Mouse (Mus musculus) lung, embryonic 14.5 days (tissue): Measurements from ENCODE around the gene Saal1. TPM values are rescaled to one million over a fixed set of nuclear protein-coding genes. Genes with fewer than 3 reads are reported as not detected.

Experiments
- ATAC-seq: fragments of 200-750 bp; cut with Nextera tagmentation; 2 replicates; pipeline ENCODE4 v1.8.0; 2017; ENCODE audit warnings: mild to moderate bottlenecking, moderate TSS enrichment, moderate library complexity; ENCODE audit not compliant: insufficient read depth
- DNase-seq: peaks from one replicate; pipeline ENCODE4 v3.0.0-alpha.2; 2015
- H3K27ac ChIP-seq: fragments of 300-500 bp; sonication (generic); 2 replicates; pipeline ENCODE4 v1.5.1; 2014; ENCODE audit warnings: low read depth, mild to moderate bottlenecking, moderate library complexity
- H3K27me3 ChIP-seq: fragments of 300-500 bp; sonication (generic); 2 replicates; pipeline ENCODE4 v1.6.1; 2014; ENCODE audit warnings: low read length, control low read depth; ENCODE audit not compliant: insufficient read depth
- H3K36me3 ChIP-seq: fragments of 300-500 bp; sonication (generic); 2 replicates; pipeline ENCODE4 v1.6.1; 2014; ENCODE audit warnings: control low read depth; ENCODE audit not compliant: insufficient read depth
- H3K4me1 ChIP-seq: fragments of 300-500 bp; sonication (generic); 2 replicates; pipeline ENCODE4 v1.6.1; 2014; ENCODE audit warnings: antibody characterized with exemption, control low read depth; ENCODE audit not compliant: insufficient read depth
- H3K4me2 ChIP-seq: fragments of 300-500 bp; sonication (generic); 2 replicates; pipeline ENCODE4 v1.6.1; 2014; ENCODE audit warnings: mild to moderate bottlenecking
- H3K4me3 ChIP-seq: fragments of 300-500 bp; sonication (generic); 2 replicates; pipeline ENCODE4 v1.5.1; 2014; ENCODE audit warnings: low read depth, low read length
- H3K9ac ChIP-seq: fragments of 300-500 bp; sonication (generic); 2 replicates; pipeline ENCODE4 v1.6.1; 2014
- H3K9me3 ChIP-seq: fragments of 300-500 bp; sonication (generic); 2 replicates; pipeline ENCODE4 v1.6.1; 2016; ENCODE audit warnings: low read depth, low read length, control low read depth
- CTCF ChIP-seq: IDR thresholded peaks from 2 replicates; pipeline ENCODE4 v1.5.1; 2016; ENCODE audit warnings: antibody characterized with exemption, low read depth
- WGBS: fragments of 180-500 bp; shearing (Covaris S2); extraction: QIAGEN DNeasy Blood & Tissue Kit; methylation state at CpG from one replicate; pipeline ENCODE4 v1.1.7; 2014; 5-methylcytosine and 5-hydroxymethylcytosine counted together
- polyA plus RNA-seq: library from polyadenylated mRNA; unstranded; fragments of >200 nt; fragmentation: Nextera tagmentation; extraction: Ambion mirVana; gene quantifications from 2 replicates; pipeline ENCODE4 v1.2.1, GENCODE M21; 2014

Saal1 gene
- polyA plus RNA-seq, 1 experiment from 2014 or later = 38.6 TPM

DNA sequence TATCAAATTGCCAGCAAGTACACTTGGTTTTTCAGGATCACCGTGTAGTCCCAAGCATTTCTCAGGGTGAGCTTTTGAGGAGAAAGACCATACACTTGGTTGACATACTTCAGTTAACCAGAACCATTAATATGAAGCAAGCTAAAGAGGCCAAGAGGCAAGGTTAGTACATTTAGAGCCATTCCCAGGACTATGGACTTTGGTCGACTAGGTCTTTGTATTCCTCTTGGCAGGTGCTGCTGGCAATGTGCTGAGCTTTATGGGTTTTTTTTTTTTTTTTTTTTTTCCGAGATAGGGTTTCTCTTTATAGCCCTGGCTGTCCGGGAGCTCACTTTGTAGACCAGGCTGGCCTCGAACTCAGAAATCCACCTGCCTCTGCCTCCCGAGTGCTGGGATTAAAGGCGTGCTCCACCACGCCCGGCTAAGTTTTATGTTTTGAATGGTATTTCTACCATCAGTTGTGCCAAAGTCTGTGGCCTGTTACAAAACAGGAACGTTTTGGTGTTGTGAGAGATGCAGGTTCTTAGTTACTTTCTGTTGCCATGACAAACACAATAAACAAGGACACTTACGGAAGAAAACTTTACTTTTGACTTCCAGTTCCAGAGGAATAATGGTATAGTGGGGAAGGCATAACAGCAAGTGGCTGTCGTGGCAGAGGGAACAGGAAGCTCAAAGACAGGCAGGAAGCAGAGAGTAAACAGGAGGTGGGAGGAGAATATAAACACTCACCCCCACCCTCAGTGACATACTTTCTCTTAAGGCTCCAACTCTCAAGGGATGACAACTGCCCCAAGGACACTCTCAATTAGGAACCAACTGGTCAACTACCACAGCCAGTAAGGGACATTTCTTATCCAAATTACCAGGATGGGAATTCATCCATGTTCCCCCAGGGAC is 28.3 kb upstream of the Saal1 start:
- H3K27me3 ChIP-seq = no peaks in the 10 kb centered on the region
- ATAC-seq = no peak
- DNase-seq = peak; percentile 18
- H3K9ac ChIP-seq = no peak overlapping the region
- H3K9me3 ChIP-seq = no peaks in the 10 kb centered on the region
- H3K4me1 ChIP-seq = no peaks in the 10 kb centered on the region
- no peak overlapping the region for H3K27ac ChIP-seq
- no peak overlapping the region for H3K4me2 ChIP-seq
- TF ChIP-seq CTCF = no peak
- WGBS = 77% methylated on average over 12 of the region's 12 CpGs
- H3K36me3 ChIP-seq = no peaks in the 10 kb centered on the region
- no peak overlapping the region for H3K4me3 ChIP-seq

DNA sequence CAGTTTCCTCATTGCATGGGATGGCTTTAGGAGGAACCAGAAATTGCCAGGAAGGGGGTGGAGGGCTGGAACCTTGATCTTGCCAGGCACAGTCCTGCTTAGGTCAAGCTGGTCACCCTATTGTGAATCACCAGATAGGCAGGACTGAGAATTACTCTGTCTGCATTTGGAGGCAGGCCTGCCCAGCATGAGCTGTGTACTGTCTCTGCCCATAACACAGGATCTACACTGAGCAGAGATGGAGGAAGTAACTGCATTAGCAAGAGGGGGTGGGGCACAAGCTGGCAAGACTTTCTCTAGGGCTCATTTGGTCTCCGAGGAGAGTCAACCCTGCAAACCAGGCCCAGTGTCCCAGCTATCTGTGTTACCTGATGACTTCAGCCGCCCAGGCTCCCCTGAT is 24.5 kb upstream of the Saal1 start:
- no peak for TF ChIP-seq CTCF
- no peaks in the 10 kb centered on the region for H3K9me3 ChIP-seq
- no peaks in the 10 kb centered on the region for H3K36me3 ChIP-seq
- DNase-seq = no peak
- no peak overlapping the region for H3K9ac ChIP-seq
- no peak overlapping the region for H3K4me3 ChIP-seq
- WGBS = 69% methylated on average over 2 of the region's 2 CpGs
- H3K4me2 ChIP-seq = no peak overlapping the region
- ATAC-seq = no peak
- H3K27me3 ChIP-seq = no peaks in the 10 kb centered on the region
- H3K27ac ChIP-seq = no peak overlapping the region
- H3K4me1 ChIP-seq = no peaks in the 10 kb centered on the region

DNA sequence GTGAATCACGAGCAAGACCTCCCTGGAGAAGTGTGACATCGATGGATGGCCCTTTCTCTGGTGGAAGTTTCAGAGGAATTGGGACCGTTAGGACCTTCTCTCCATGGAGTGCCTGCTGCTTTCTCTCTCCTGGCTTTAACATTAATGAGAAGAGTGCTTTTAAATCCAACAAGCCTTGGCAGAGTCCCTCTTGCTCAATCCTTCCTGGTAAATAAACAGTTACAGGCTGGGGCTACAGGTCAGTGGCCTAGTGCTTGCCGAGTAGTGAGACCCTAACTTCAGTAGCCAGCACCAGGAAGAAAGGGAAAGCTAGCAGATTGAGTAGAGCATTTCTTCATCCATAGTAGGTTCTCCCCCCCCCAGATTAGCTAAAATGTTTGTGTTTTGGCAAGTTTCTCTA is 22.0 kb upstream of the Saal1 start, which contains the start of gene Saa4:
Gene Saa4 (minus strand): TSS at position 146 of the 400 bp plus-strand sequence.
- DNase-seq (no peak), ATAC-seq (no peak)
- no peak within 1 kb of the TSS for H3K27ac ChIP-seq
- no peak within 1 kb of the TSS for H3K9ac ChIP-seq
- H3K27me3 ChIP-seq = no peaks in the 10 kb centered on the region
- 59% methylated on average over 4 of the region's 4 CpGs for WGBS
- H3K36me3 ChIP-seq = no peaks in the 10 kb centered on the region
- H3K4me2 ChIP-seq = no peak within 1 kb of the TSS
- H3K4me1 ChIP-seq = no peaks in the 10 kb centered on the region
- TF ChIP-seq CTCF = no peak
- H3K4me3 ChIP-seq = no peak within 1 kb of the TSS
- no peaks in the 10 kb centered on the region for H3K9me3 ChIP-seq

DNA sequence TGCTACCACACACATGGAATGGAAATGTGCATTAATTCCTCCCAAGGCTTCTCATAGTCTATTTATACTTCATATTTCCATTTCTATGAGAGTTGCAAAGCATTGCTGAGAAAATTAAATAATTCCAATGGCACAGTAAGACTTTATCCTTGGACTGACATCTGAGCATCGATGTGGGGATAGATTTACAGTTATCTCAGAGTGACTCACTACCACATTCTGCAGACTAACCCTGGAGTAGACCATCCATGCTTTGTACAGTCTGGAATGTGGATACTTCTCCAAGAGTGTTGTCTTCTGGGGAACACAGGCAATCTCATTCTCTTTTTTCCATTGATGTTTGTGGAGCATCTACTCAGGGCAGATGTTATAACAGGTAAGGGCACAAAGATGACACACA is 17.1 kb upstream of the Saal1 start:
- ATAC-seq (no peak), DNase-seq (no peak)
- Histone ChIP-seq H3K4me3 (no peak overlapping the region), H3K9ac (no peak overlapping the region), H3K27me3 (no peaks in the 10 kb centered on the region), H3K4me1 (no peaks in the 10 kb centered on the region), H3K4me2 (no peak overlapping the region), H3K36me3 (no peaks in the 10 kb centered on the region), H3K9me3 (no peaks in the 10 kb centered on the region), H3K27ac (no peak overlapping the region)
- no peak for TF ChIP-seq CTCF
- 81% methylated on average over 1 of the region's 1 CpGs for WGBS

DNA sequence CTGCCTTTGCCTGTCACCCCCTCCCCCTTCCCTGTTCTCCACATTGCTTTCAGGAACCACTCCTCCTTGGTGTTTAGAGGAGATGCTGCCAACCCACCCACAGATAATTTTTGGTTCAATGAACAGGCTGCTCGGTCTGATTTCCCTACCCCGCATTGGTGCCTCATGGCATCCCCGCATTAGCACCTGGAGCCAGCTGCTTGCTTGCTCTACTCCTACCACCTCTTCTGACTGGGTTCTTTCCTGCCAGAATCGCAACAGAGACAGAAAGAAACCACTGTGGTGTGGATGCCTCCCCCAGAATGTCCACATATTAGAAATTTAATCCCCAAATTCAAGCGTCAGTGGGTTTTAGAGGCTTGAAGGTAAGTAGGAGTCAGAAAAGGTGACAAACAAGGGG is 13.9 kb upstream of the Saal1 start:
- H3K27me3 ChIP-seq = no peaks in the 10 kb centered on the region
- no peak overlapping the region for H3K9ac ChIP-seq
- no peak for TF ChIP-seq CTCF
- H3K9me3 ChIP-seq = no peaks in the 10 kb centered on the region
- 78% methylated on average over 5 of the region's 5 CpGs for WGBS
- no peak overlapping the region for H3K4me3 ChIP-seq
- H3K27ac ChIP-seq = no peak overlapping the region
- DNase-seq (no peak), ATAC-seq (no peak)
- H3K36me3 ChIP-seq = no peaks in the 10 kb centered on the region
- H3K4me2 ChIP-seq = no peak overlapping the region
- H3K4me1 ChIP-seq = no peaks in the 10 kb centered on the region

DNA sequence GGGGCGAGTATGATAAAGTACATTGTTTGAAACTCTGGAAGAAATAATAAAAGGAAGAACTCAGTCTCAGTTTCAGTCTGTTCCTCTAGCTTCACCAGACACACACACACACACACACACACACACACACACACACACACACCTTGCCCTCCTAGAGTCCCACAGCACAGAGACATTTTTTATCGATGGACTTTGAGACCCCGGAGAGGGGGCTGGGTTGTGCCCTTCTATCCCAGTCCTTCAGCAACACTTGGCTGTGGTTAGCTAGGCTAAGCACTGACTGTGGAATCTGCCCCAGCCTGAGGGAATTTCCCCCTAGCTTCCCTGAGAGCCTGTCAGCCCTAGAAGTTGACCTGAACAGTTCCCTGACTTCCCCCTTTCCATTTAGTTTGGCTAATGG is 13.4 kb upstream of the Saal1 start:
- Histone ChIP-seq H3K4me1 (no peaks in the 10 kb centered on the region), H3K4me2 (no peak overlapping the region), H3K9me3 (no peaks in the 10 kb centered on the region), H3K4me3 (no peak overlapping the region), H3K27me3 (no peaks in the 10 kb centered on the region), H3K36me3 (no peaks in the 10 kb centered on the region), H3K27ac (no peak overlapping the region), H3K9ac (no peak overlapping the region)
- TF ChIP-seq CTCF = no peak
- ATAC-seq = no peak
- WGBS = 77% methylated on average over 3 of the region's 3 CpGs
- no peak for DNase-seq

DNA sequence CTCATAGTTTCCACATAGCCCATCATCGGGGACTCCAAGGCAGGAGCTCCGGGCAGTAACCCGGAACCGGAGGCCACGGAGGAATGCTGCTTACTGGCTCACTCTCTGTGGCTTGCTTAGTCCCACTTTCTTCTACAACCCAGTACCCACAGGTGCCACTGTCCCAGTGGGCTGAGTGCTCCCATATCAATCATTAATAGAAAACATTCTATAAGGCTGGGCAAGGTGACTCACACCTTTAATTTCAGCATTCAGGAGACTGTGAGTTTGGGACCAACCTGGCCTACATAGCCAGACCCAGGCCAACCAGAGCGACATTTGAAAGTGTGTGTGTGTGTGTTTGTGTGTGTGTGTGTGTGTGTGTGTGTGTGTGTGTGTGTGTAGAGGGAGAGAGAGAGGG is 12.9 kb upstream of the Saal1 start:
- no peak overlapping the region for H3K4me3 ChIP-seq
- ATAC-seq (no peak), DNase-seq (no peak)
- H3K9me3 ChIP-seq = no peaks in the 10 kb centered on the region
- H3K27me3 ChIP-seq = no peaks in the 10 kb centered on the region
- no peaks in the 10 kb centered on the region for H3K4me1 ChIP-seq
- no peaks in the 10 kb centered on the region for H3K36me3 ChIP-seq
- no peak overlapping the region for H3K4me2 ChIP-seq
- 90% methylated on average over 6 of the region's 6 CpGs for WGBS
- no peak for TF ChIP-seq CTCF
- H3K27ac ChIP-seq = no peak overlapping the region
- no peak overlapping the region for H3K9ac ChIP-seq
